Mouse (Mus musculus) liver, adult 2 months (tissue): Measurements from ENCODE around the gene Gm10959. TPM values are rescaled to one million over a fixed set of nuclear protein-coding genes. Genes with fewer than 3 reads are reported as not detected.
A peak's percentile ranks its signal among the peaks of the same experiment; 100 is the strongest.

Source experiments
- DNase-seq: peaks from one replicate; pipeline ENCODE4 v3.0.0-alpha.2; 2011; ENCODE audit warnings: low read depth, low spot score; ENCODE audit errors: extremely low read depth
- H3K27ac ChIP-seq: fragments of 200-500 bp; replicated peaks from 2 replicates; pipeline ENCODE4 v1.5.1; 2012; ENCODE audit warnings: low read depth, mild to moderate bottlenecking, control low read depth, inconsistent platforms, low read length; ENCODE audit not compliant: insufficient read depth
- H3K27me3 ChIP-seq: fragments of 200-500 bp; 2 replicates; pipeline ENCODE4 v1.6.1; 2012; ENCODE audit warnings: mild to moderate bottlenecking, moderate library complexity, low read length, inconsistent platforms; ENCODE audit not compliant: control insufficient read depth, insufficient read depth
- H3K36me3 ChIP-seq: fragments of 200-500 bp; 2 replicates; pipeline ENCODE4 v1.6.1; 2012; ENCODE audit warnings: low read length, inconsistent platforms; ENCODE audit not compliant: control insufficient read depth, insufficient read depth
- H3K4me1 ChIP-seq: fragments of 200-500 bp; 2 replicates; pipeline ENCODE4 v1.6.1; 2011; ENCODE audit warnings: low read length; ENCODE audit not compliant: control insufficient read depth, insufficient read depth
- H3K4me3 ChIP-seq: fragments of 200-500 bp; 2 replicates; pipeline ENCODE4 v1.5.1; 2011; ENCODE audit warnings: low read depth, mild to moderate bottlenecking, control low read depth, low read length, moderate library complexity; ENCODE audit not compliant: insufficient read depth
- H3K79me2 ChIP-seq: fragments of 200-500 bp; 2 replicates; pipeline ENCODE4 v1.6.1; 2012; ENCODE audit warnings: inconsistent platforms, mild to moderate bottlenecking, low read length, moderate library complexity; ENCODE audit not compliant: control insufficient read depth, insufficient read depth
- H3K9ac ChIP-seq: fragments of 200-500 bp; 2 replicates; pipeline ENCODE4 v1.6.1; 2012; ENCODE audit warnings: low read depth, mild to moderate bottlenecking, control low read depth, inconsistent platforms, low read length
- CTCF ChIP-seq: fragments of 200-500 bp; IDR thresholded peaks from 2 replicates; pipeline ENCODE4 v1.5.1; 2011; ENCODE audit warnings: low read depth, low read length, control low read depth
- POLR2A ChIP-seq: fragments of 200-500 bp; IDR thresholded peaks from 2 replicates; pipeline ENCODE4 v1.6.1; 2011; ENCODE audit warnings: low read length, control low read depth; ENCODE audit not compliant: insufficient read depth; ENCODE audit errors: extremely low read depth
- WGBS: fragments of 180-500 bp; shearing (Covaris S2); methylation state at CpG from one replicate; pipeline ENCODE4 v1.1.7; 2018; 5-methylcytosine and 5-hydroxymethylcytosine counted together
- polyA plus RNA-seq: library from polyadenylated mRNA; depleted of rRNA; stranded (reverse); fragments of >200 nt; gene quantifications from 2 replicates; pipeline ENCODE4 v1.2.3, GENCODE M21; 2012
- total RNA-seq: library from RNA; depleted of rRNA; stranded (reverse); fragments of >200 nt; gene quantifications from 2 replicates; pipeline ENCODE4 v1.2.3, GENCODE M21; 2014

The Gm10959 gene
- total and polyA plus RNA-seq, 2 experiments: not detected

- Histone ChIP-seq H3K4me1 (no peaks in the 10 kb centered on the region), H3K79me2 (no peaks in the 10 kb centered on the region), H3K27me3 (no peaks in the 10 kb centered on the region), H3K4me3 (no peak overlapping the region), H3K36me3 (peaks cover 16% of the 10 kb centered on the region; the same call in 1 of the 2 replicates), H3K27ac (no peak overlapping the region), H3K9ac (no peak overlapping the region)
- whole genome bisulfite sequencing: 91% methylated on average over 1 of the region's 1 CpGs
- TF ChIP-seq POLR2A: no peak
- no peak for TF ChIP-seq CTCF
- DNase-seq: no peak
These were observed 13.3 kb upstream of the Gm10959 start for GRCm38 (mm10) chr3:122932466-122932865.

GRCm38 (mm10) chr3:122929723-122930122 lies 10.6 kb upstream of the Gm10959 start:
- no peak overlapping the region for H3K4me3 ChIP-seq
- TF ChIP-seq CTCF (no peak), POLR2A (no peak)
- H3K4me1 ChIP-seq: no peaks in the 10 kb centered on the region; the same call in 1 of the 2 replicates
- H3K27ac ChIP-seq: no peak overlapping the region
- H3K36me3 ChIP-seq: peaks cover 11% of the 10 kb centered on the region; the same call in 1 of the 2 replicates
- no peak overlapping the region for H3K9ac ChIP-seq
- 94% methylated on average over 6 of the region's 6 CpGs for WGBS
- DNase-seq: no peak
- H3K79me2 ChIP-seq: no peaks in the 10 kb centered on the region
- no peaks in the 10 kb centered on the region for H3K27me3 ChIP-seq

- H3K9ac ChIP-seq: peak within 1 kb of the TSS; percentile 75
- TF ChIP-seq CTCF (peak; percentile 48), POLR2A (peak; percentile 58; the same call in 1 of the 2 replicates)
- H3K27me3 ChIP-seq: no peaks in the 10 kb centered on the region
- H3K4me3 ChIP-seq: peak within 1 kb of the TSS; percentile 82
- no peaks in the 10 kb centered on the region for H3K79me2 ChIP-seq
- DNase-seq: peak; percentile 73
- peak within 1 kb of the TSS; percentile 64 for H3K27ac ChIP-seq
- 0 out of 2 replicates have a peak, but pooled peaks cover 1% of the 10 kb centered on the region for H3K36me3 ChIP-seq
- peaks cover 2% of the 10 kb centered on the region; the same call in 1 of the 2 replicates for H3K4me1 ChIP-seq
- 1% methylated on average over 68 of the region's 68 CpGs for WGBS
These were observed 5.1 kb upstream of the Gm10959 start, which contains the start of gene 1810037I17Rik for GRCm38 (mm10) chr3:122924009-122924914. Gene 1810037I17Rik, plus strand, starts transcription at chr3:122924203.

GRCm38 (mm10) chr3:122923147-122923546 lies 4.0 kb upstream of the Gm10959 start:
- WGBS: 59% methylated on average over 7 of the region's 7 CpGs
- TF ChIP-seq CTCF (no peak), POLR2A (no peak)
- Histone ChIP-seq H3K4me1 (peaks cover 2% of the 10 kb centered on the region; the same call in 1 of the 2 replicates), H3K4me3 (no peak overlapping the region), H3K27ac (no peak overlapping the region), H3K79me2 (no peaks in the 10 kb centered on the region), H3K36me3 (0 out of 2 replicates have a peak, but pooled peaks cover 1% of the 10 kb centered on the region), H3K27me3 (no peaks in the 10 kb centered on the region), H3K9ac (no peak overlapping the region)
- no peak for DNase-seq

GRCm38 (mm10) chr3:122921676-122922527 lies 2.7 kb upstream of the Gm10959 start:
- TF ChIP-seq CTCF: no peak
- no peak for TF ChIP-seq POLR2A
- H3K4me3 ChIP-seq: no peak overlapping the region
- 34% methylated on average over 8 of the region's 8 CpGs for WGBS
- H3K9ac ChIP-seq: no peak overlapping the region
- no peaks in the 10 kb centered on the region for H3K36me3 ChIP-seq
- DNase-seq: peak; percentile 60
- H3K4me1 ChIP-seq: peaks cover 2% of the 10 kb centered on the region; the same call in 1 of the 2 replicates
- H3K79me2 ChIP-seq: no peaks in the 10 kb centered on the region
- H3K27ac ChIP-seq: no peak overlapping the region
- no peaks in the 10 kb centered on the region for H3K27me3 ChIP-seq
